Mouse (Mus musculus): ENCODE measurements around the gene Mgmt. TPM values are rescaled to one million over a fixed set of nuclear protein-coding genes. Genes with fewer than 3 reads are reported as not detected.

The Mgmt gene
- polyA plus RNA-seq, 1 experiment: 0.56 TPM

GRCm38 (mm10) chr7:137075301-137075700 is 180.9 kb downstream of the Mgmt start:
- Histone ChIP-seq H3K4me3 (ENCODE audit: low read depth, low read length) (no peak overlapping the region), H3K27me3 (ENCODE audit: control insufficient read depth, insufficient read depth, low read length) (no peaks in the 10 kb centered on the region), H3K36me3 (ENCODE audit: control insufficient read depth, insufficient read depth, low read length) (no peaks in the 10 kb centered on the region), H3K4me1 (ENCODE audit: control insufficient read depth, insufficient read depth, insufficient read length, low read length) (no peaks in the 10 kb centered on the region), H3K27ac (ENCODE audit: insufficient read depth, low read depth, low read length) (no peak overlapping the region)
- WGBS: 91% methylated on average over 1 of the region's 1 CpGs
- TF ChIP-seq POLR2A (IDR thresholded peaks at IDR 0.05; ENCODE audit: low read depth, low read length) (no peak), CTCF (IDR thresholded peaks at IDR 0.05; ENCODE audit: extremely low read depth, insufficient read length, insufficient replicate concordance, low read depth, low read length) (no peak)

- Histone ChIP-seq H3K27me3 (ENCODE audit: control insufficient read depth, insufficient read depth, low read length) (no peaks in the 10 kb centered on the region), H3K27ac (ENCODE audit: insufficient read depth, low read depth, low read length) (no peak overlapping the region), H3K4me1 (ENCODE audit: control insufficient read depth, insufficient read depth, insufficient read length, low read length) (no peaks in the 10 kb centered on the region), H3K36me3 (ENCODE audit: control insufficient read depth, insufficient read depth, low read length) (no peaks in the 10 kb centered on the region), H3K4me3 (ENCODE audit: low read depth, low read length) (no peak overlapping the region)
- TF ChIP-seq CTCF (IDR thresholded peaks at IDR 0.05; ENCODE audit: extremely low read depth, insufficient read length, insufficient replicate concordance, low read depth, low read length) (no peak), POLR2A (IDR thresholded peaks at IDR 0.05; ENCODE audit: low read depth, low read length) (no peak)
- WGBS: 87% methylated on average over 4 of the region's 4 CpGs
Observed at GRCm38 (mm10) chr7:137080171-137080570, 185.8 kb downstream of the Mgmt start.

GRCm38 (mm10) chr7:137082171-137082570 is 187.8 kb downstream of the Mgmt start:
- H3K27ac ChIP-seq (ENCODE audit: insufficient read depth, low read depth, low read length): no peak overlapping the region
- no peak for TF ChIP-seq POLR2A (IDR thresholded peaks at IDR 0.05; ENCODE audit: low read depth, low read length)
- no peak for TF ChIP-seq CTCF (IDR thresholded peaks at IDR 0.05; ENCODE audit: extremely low read depth, insufficient read length, insufficient replicate concordance, low read depth, low read length)
- no peak overlapping the region for H3K4me3 ChIP-seq (ENCODE audit: low read depth, low read length)
- no peaks in the 10 kb centered on the region for H3K36me3 ChIP-seq (ENCODE audit: control insufficient read depth, insufficient read depth, low read length)
- WGBS: 89% methylated on average over 6 of the region's 6 CpGs
- no peaks in the 10 kb centered on the region for H3K4me1 ChIP-seq (ENCODE audit: control insufficient read depth, insufficient read depth, insufficient read length, low read length)
- no peaks in the 10 kb centered on the region for H3K27me3 ChIP-seq (ENCODE audit: control insufficient read depth, insufficient read depth, low read length)

- no peak for TF ChIP-seq POLR2A (IDR thresholded peaks at IDR 0.05; ENCODE audit: low read depth, low read length)
- no peak for TF ChIP-seq CTCF (IDR thresholded peaks at IDR 0.05; ENCODE audit: extremely low read depth, insufficient read length, insufficient replicate concordance, low read depth, low read length)
- Histone ChIP-seq H3K36me3 (ENCODE audit: control insufficient read depth, insufficient read depth, low read length) (no peaks in the 10 kb centered on the region), H3K4me1 (ENCODE audit: control insufficient read depth, insufficient read depth, insufficient read length, low read length) (no peaks in the 10 kb centered on the region), H3K27ac (ENCODE audit: insufficient read depth, low read depth, low read length) (no peak overlapping the region), H3K27me3 (ENCODE audit: control insufficient read depth, insufficient read depth, low read length) (no peaks in the 10 kb centered on the region), H3K4me3 (ENCODE audit: low read depth, low read length) (no peak overlapping the region)
- 92% methylated on average over 7 of the region's 7 CpGs for WGBS
Observed at GRCm38 (mm10) chr7:137084651-137085050, 190.2 kb downstream of the Mgmt start.

GRCm38 (mm10) chr7:137085969-137086606 is 191.7 kb downstream of the Mgmt start:
- WGBS: 13% methylated on average over 14 of the region's 14 CpGs
- no peak overlapping the region for H3K27ac ChIP-seq (ENCODE audit: insufficient read depth, low read depth, low read length)
- H3K27me3 ChIP-seq (ENCODE audit: control insufficient read depth, insufficient read depth, low read length): no peaks in the 10 kb centered on the region
- no peak overlapping the region for H3K4me3 ChIP-seq (ENCODE audit: low read depth, low read length)
- no peaks in the 10 kb centered on the region for H3K36me3 ChIP-seq (ENCODE audit: control insufficient read depth, insufficient read depth, low read length)
- H3K4me1 ChIP-seq (ENCODE audit: control insufficient read depth, insufficient read depth, insufficient read length, low read length): no peaks in the 10 kb centered on the region
- TF ChIP-seq POLR2A (IDR thresholded peaks at IDR 0.05; ENCODE audit: low read depth, low read length) (no peak), CTCF (IDR thresholded peaks at IDR 0.05; ENCODE audit: extremely low read depth, insufficient read length, insufficient replicate concordance, low read depth, low read length) (no peak)

GRCm38 (mm10) chr7:137087136-137087535 is 192.7 kb downstream of the Mgmt start:
- Histone ChIP-seq H3K4me3 (ENCODE audit: low read depth, low read length) (no peak overlapping the region), H3K27ac (ENCODE audit: insufficient read depth, low read depth, low read length) (no peak overlapping the region), H3K36me3 (ENCODE audit: control insufficient read depth, insufficient read depth, low read length) (no peaks in the 10 kb centered on the region), H3K27me3 (ENCODE audit: control insufficient read depth, insufficient read depth, low read length) (no peaks in the 10 kb centered on the region), H3K4me1 (ENCODE audit: control insufficient read depth, insufficient read depth, insufficient read length, low read length) (no peaks in the 10 kb centered on the region)
- TF ChIP-seq CTCF (IDR thresholded peaks at IDR 0.05; ENCODE audit: extremely low read depth, insufficient read length, insufficient replicate concordance, low read depth, low read length) (no peak), POLR2A (IDR thresholded peaks at IDR 0.05; ENCODE audit: low read depth, low read length) (no peak)
- 63% methylated on average over 6 of the region's 6 CpGs for WGBS

GRCm38 (mm10) chr7:137088141-137088540 is 193.7 kb downstream of the Mgmt start:
- Histone ChIP-seq H3K36me3 (ENCODE audit: control insufficient read depth, insufficient read depth, low read length) (no peaks in the 10 kb centered on the region), H3K4me1 (ENCODE audit: control insufficient read depth, insufficient read depth, insufficient read length, low read length) (no peaks in the 10 kb centered on the region), H3K4me3 (ENCODE audit: low read depth, low read length) (no peak overlapping the region), H3K27ac (ENCODE audit: insufficient read depth, low read depth, low read length) (no peak overlapping the region), H3K27me3 (ENCODE audit: control insufficient read depth, insufficient read depth, low read length) (no peaks in the 10 kb centered on the region)
- 82% methylated on average over 6 of the region's 6 CpGs for WGBS
- TF ChIP-seq CTCF (IDR thresholded peaks at IDR 0.05; ENCODE audit: extremely low read depth, insufficient read length, insufficient replicate concordance, low read depth, low read length): no peak
- no peak for TF ChIP-seq POLR2A (IDR thresholded peaks at IDR 0.05; ENCODE audit: low read depth, low read length)
